Mouse (Mus musculus): ENCODE data around the gene Usp21. TPM values are rescaled to one million over a fixed set of nuclear protein-coding genes. Genes with fewer than 3 reads are reported as not detected.
"Not testable (repeated sequence)": the region's sequence is repeated elsewhere in the genome, so short reads cannot be mapped to it uniquely, and the experiment has no call there.

Usp21 gene
- polyA plus RNA-seq, 1 experiment from 2014 or later, result 106 TPM

DNA sequence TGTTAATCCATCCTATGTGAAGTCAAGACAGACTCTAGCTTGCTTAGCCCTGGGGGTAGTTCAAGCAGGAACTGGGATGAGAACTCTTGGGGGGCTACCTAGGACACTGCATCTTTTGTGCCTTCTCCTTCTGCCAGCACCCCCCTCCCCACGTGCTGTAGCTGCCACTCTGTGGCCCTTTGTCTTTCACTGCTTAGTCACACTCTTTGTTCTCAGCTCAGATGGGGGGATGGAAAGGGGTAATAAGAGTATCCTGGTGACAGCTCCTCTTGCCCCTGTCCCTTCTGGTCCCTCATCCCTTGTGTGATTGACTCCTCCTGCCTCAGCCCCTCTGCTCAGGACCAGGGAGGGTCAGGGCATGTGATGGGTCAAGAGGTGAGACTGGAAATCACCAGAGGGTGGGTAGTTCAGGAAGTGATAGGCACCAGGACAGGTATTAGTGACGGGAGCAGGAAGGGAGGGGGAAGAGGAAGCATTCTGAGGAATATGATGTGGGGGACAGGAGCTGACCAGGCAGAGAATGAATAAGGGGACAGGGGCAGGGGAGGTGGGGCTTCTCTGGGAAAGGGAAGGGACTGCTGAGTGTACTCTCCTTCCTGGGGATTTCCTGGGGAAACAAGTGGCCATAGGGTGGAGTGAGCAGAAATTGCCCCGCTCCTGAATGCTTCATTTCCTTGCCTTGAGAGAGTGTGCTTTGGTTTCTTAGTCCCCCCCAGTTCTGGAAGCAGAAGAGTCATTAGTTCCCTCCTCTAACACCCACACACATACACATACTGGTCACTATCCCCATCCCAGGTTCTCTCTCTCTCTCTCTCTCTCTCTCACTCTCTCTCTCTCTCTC, 39.2 kb downstream of the Usp21 start:
- no peaks in the 10 kb centered on the region for H3K9me3 ChIP-seq
- H3K4me3 ChIP-seq, result no peak overlapping the region
- H3K4me1 ChIP-seq (replicated peaks), result peaks cover 53% of the 10 kb centered on the region
- H3K36me3 ChIP-seq, result peaks cover 15% of the 10 kb centered on the region; the same call in 1 of the 2 replicates
- no peaks in the 10 kb centered on the region for H3K27me3 ChIP-seq
- no peak for ATAC-seq (ENCODE audit: low FRiP score, low read depth)
- no peak overlapping the region for H3K4me2 ChIP-seq
- no peak overlapping the region for H3K9ac ChIP-seq
- 44% methylated on average over 3 of the region's 3 CpGs for WGBS
- H3K27ac ChIP-seq (replicated peaks), result peak overlapping the region; percentile 16; the same call in 1 of the 2 replicates

DNA sequence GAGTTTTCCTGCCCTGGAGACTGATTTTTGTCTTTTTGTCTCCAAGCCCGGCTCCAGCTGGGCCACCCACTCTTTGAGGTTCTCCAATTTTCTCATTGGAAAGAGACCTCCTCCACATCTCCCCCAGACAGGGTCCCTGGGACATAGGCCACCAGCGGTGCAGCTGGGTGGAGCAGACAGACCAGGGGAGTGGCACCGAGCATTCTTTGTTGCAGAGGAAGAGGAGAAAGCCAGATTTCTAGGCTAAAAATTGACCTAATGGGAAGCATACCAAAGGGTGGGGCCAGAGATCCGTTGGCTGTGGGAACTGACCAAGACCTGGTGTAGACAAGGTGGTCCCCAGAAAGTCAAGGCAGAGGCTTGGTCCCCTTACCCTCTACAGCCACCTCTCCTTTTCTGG, 39.9 kb downstream of the Usp21 start:
- H3K27me3 ChIP-seq, result no peaks in the 10 kb centered on the region
- H3K9me3 ChIP-seq, result no peaks in the 10 kb centered on the region
- ATAC-seq (ENCODE audit: low FRiP score, low read depth), result no peak
- peak overlapping the region; percentile 53 for H3K4me2 ChIP-seq
- WGBS, result 25% methylated on average over 4 of the region's 4 CpGs
- H3K27ac ChIP-seq (replicated peaks), result peak overlapping the region; percentile 55
- peaks cover 17% of the 10 kb centered on the region; the same call in 1 of the 2 replicates for H3K36me3 ChIP-seq
- H3K9ac ChIP-seq, result no peak overlapping the region
- peaks cover 53% of the 10 kb centered on the region for H3K4me1 ChIP-seq (replicated peaks)
- H3K4me3 ChIP-seq, result no peak overlapping the region

DNA sequence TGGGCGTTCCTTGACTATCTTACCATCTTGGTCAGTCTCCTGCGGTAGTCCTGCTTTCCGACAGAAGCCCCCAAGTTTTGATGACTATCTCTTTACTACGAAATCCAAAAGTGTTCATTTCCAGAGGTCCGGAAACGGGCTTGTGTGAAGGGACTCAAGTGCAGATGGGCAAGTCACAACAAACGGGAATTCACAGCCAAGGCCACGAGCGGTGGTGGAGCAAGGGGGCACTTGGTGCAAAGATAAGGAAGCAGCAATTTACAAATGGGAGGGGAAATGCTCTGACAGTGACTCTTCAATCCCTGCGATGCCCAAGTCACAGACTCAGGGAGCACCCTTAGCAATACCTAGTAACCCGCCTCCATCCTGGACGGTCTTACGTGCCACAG, 40.3 kb downstream of the Usp21 start:
- Histone ChIP-seq H3K9ac (peak overlapping the region; percentile 4), H3K4me3 (peak overlapping the region; percentile 83), H3K36me3 (peaks cover 21% of the 10 kb centered on the region), H3K27me3 (no peaks in the 10 kb centered on the region), H3K4me2 (peak overlapping the region; percentile 53), H3K9me3 (no peaks in the 10 kb centered on the region), H3K27ac (replicated peaks) (peak overlapping the region; percentile 55), H3K4me1 (replicated peaks) (peaks cover 48% of the 10 kb centered on the region)
- 14% methylated on average over 13 of the region's 13 CpGs for WGBS
- no peak for ATAC-seq (ENCODE audit: low FRiP score, low read depth)

DNA sequence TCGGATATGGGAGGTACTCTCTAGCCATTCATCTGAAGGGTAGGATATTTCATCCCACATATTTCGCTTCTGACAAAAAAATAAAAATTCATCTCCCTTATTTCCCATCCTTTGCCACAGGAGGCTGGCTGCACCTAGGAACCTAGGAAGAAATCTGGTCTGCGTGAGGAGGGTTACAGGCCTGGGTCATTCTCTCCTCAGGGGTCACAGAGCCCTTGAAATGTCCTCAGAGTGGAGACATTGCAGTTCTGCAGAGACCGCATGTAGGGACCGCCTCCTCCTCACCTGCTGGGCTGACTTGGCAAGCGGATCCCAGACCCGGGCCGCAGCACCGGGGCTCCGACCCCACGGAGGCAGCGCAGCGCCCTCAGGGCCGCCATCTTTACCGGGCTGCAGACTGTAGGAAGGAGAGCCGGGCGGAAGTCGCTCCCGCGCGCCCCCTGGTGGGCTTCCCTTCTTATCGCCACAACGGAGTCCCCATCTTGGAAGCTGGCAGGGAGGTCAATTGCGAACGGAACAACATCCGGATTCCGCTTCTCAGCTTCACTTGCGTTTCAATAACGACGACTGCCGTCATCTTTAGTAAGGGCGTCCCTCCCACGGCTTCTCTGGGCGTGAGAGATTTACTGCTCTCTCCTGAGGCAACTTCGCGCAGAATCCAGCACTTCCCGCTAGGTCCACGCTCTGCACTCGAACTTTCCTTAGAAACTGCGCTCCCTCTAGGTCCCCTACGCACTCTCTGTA, 40.9 kb downstream of the Usp21 start:
- peak overlapping the region; percentile 82 for H3K4me2 ChIP-seq
- peaks cover 26% of the 10 kb centered on the region for H3K36me3 ChIP-seq
- H3K4me1 ChIP-seq (replicated peaks), result peaks cover 44% of the 10 kb centered on the region
- no peaks in the 10 kb centered on the region for H3K27me3 ChIP-seq
- ATAC-seq (ENCODE audit: low FRiP score, low read depth), result peak; percentile 94
- H3K9ac ChIP-seq, result peak overlapping the region; percentile 95
- H3K4me3 ChIP-seq, result peak overlapping the region; percentile 83
- under 1% methylated on average over 41 of the region's 41 CpGs for WGBS
- no peaks in the 10 kb centered on the region for H3K9me3 ChIP-seq
- peak overlapping the region; percentile 83 for H3K27ac ChIP-seq (replicated peaks)

DNA sequence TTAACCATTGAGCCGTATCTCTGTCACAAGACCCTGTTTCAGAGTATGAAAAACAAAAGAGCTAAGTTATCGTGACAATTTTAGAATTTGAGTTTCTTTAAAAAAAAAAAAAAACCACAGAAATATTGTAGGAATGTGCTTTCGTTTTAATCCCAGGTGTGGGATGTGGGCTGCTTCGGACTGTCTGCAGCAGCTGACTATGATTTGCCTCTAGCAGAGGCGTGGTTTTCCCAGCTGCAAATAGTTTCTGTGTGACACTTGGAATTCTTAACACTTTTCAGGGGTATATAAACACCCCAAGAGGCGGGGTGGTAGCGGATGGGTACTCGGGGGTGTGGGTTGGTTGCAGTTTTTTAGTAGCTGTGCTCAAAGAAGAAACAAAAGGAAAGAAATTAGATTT, 42.4 kb downstream of the Usp21 start:
- Histone ChIP-seq H3K27me3 (no peaks in the 10 kb centered on the region), H3K4me3 (peak overlapping the region; percentile 83; the same call in 1 of the 2 replicates), H3K9me3 (no peaks in the 10 kb centered on the region), H3K36me3 (peaks cover 37% of the 10 kb centered on the region), H3K27ac (replicated peaks) (no peak overlapping the region), H3K4me1 (replicated peaks) (peaks cover 29% of the 10 kb centered on the region), H3K9ac (no peak overlapping the region), H3K4me2 (no peak overlapping the region)
- no peak for ATAC-seq (ENCODE audit: low FRiP score, low read depth)
- WGBS, result 95% methylated on average over 8 of the region's 8 CpGs

DNA sequence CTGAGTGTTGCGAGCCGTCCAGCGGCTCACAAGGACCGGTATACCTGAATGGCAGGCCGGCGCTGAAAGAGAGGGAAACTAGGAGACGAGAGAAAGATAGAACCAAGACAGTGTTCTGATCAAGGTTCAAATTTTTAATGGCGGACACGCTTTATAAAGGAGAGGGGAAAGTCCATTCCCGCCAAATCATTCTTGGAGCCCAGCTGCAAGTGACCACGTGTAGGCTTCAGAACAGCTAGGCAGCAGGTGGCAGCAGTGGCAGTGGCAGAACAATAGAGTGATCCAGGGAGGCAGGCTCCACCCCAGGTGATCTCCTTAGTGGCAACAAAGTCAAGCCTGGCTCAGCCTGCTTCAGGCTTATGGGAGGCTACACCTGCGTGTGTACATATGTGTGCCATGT, 45.8 kb downstream of the Usp21 start:
- ATAC-seq (ENCODE audit: low FRiP score, low read depth); H3K27me3 ChIP-seq; H3K4me3 ChIP-seq; H3K27ac ChIP-seq (replicated peaks); H3K9me3 ChIP-seq; H3K4me2 ChIP-seq; H3K9ac ChIP-seq: not testable (repeated sequence)
- peaks cover 70% of the 10 kb centered on the region for H3K36me3 ChIP-seq
- 84% methylated on average over 12 of the region's 12 CpGs for whole genome bisulfite sequencing
- H3K4me1 ChIP-seq (replicated peaks), result peaks cover 17% of the 10 kb centered on the region

DNA sequence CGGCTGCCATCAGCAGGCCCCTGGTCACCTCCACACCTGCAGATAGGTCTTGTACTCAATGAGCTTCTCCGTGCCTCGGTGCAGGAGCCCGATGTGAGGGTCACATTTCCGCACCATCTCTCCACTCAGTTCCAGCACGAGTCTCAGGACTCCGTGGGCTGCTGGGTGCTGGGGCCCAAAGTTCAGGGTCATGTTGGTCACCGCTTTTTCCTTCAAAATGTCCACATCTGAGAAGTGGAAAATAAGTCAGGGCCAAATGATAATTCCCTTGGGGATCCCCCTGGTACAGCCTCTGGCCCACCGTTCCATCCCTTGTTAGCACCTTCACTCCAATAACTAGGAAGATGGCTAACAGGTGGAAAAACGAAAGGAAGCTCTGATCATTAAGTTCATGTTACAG, 46.9 kb downstream of the Usp21 start:
- Histone ChIP-seq H3K27me3 (no peaks in the 10 kb centered on the region), H3K9ac (no peak overlapping the region), H3K9me3 (no peaks in the 10 kb centered on the region), H3K4me1 (replicated peaks) (peaks cover 12% of the 10 kb centered on the region), H3K4me2 (no peak overlapping the region), H3K36me3 (peaks cover 79% of the 10 kb centered on the region), H3K4me3 (no peak overlapping the region), H3K27ac (replicated peaks) (no peak overlapping the region)
- ATAC-seq (ENCODE audit: low FRiP score, low read depth), result no peak
- WGBS, result 95% methylated on average over 10 of the region's 10 CpGs

DNA sequence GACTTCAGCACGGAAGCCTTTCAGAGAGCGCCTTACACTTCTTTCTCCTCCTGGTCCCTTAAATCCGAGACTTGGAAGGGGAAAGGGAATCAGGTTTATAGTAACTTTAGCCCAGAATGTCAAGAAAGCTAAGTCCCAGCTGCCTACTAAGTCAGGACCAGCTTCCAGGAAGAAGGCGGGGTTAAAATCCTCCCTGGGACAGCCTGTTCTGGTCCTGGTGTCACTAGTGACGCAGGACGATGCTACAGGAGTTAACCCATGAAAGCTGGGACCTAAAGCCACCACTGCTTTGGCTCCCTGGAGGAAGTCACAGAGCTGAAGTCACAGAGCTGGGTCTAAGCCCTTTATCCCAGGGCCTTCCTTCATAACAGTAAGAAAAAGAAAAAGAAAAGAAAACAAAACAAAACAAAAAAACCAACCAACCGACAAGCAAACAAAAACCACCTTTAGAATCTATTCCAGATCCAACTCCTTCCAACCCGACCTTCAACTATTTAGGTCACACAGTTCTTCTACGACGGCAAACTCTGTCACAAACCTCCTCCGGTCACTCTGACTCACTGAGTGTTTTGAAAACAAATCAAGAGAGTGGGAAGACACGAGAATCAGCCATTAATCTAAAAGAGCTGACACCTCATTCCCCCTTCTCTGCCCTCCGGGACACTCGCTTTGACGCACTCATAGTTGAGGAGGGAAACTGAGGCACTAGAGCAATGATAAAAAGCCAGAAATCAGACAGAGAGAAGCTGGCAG, 47.6 kb downstream of the Usp21 start:
- ATAC-seq (ENCODE audit: low FRiP score, low read depth), result no peak
- H3K4me1 ChIP-seq (replicated peaks), result 0 out of 2 replicates have a peak, but pooled peaks cover 6% of the 10 kb centered on the region
- H3K27ac ChIP-seq (replicated peaks), result no peak overlapping the region
- H3K4me2 ChIP-seq, result no peak overlapping the region
- H3K4me3 ChIP-seq, result no peak overlapping the region
- 79% methylated on average over 15 of the region's 15 CpGs for WGBS
- peaks cover 82% of the 10 kb centered on the region for H3K36me3 ChIP-seq
- H3K9ac ChIP-seq, result no peak overlapping the region
- H3K27me3 ChIP-seq, result no peaks in the 10 kb centered on the region
- no peaks in the 10 kb centered on the region for H3K9me3 ChIP-seq

DNA sequence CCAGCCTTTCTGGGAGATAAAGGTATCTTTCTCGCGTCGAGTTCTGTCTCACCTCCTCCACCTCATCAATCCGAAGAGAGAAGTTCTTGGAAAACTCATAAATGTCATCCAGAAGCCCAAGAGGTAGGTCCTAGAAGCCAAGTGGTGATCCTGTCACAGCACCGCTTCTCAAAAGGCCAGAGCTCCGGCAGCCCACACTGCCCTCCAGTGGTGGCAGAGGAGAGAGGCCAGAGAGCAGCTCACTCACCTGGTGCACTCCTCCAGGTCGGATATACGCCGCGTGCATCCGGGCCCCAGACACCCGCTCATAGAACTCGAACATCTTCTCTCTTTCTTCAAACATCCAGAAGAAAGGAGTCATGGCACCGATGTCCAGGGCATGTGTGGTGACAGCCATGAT, 49.3 kb downstream of the Usp21 start:
- Histone ChIP-seq H3K9me3 (no peaks in the 10 kb centered on the region), H3K9ac (no peak overlapping the region), H3K27me3 (no peaks in the 10 kb centered on the region), H3K4me2 (no peak overlapping the region), H3K4me1 (replicated peaks) (no peaks in the 10 kb centered on the region), H3K4me3 (no peak overlapping the region), H3K36me3 (peaks cover 83% of the 10 kb centered on the region), H3K27ac (replicated peaks) (no peak overlapping the region)
- ATAC-seq (ENCODE audit: low FRiP score, low read depth), result no peak
- 76% methylated on average over 14 of the region's 14 CpGs for WGBS

DNA sequence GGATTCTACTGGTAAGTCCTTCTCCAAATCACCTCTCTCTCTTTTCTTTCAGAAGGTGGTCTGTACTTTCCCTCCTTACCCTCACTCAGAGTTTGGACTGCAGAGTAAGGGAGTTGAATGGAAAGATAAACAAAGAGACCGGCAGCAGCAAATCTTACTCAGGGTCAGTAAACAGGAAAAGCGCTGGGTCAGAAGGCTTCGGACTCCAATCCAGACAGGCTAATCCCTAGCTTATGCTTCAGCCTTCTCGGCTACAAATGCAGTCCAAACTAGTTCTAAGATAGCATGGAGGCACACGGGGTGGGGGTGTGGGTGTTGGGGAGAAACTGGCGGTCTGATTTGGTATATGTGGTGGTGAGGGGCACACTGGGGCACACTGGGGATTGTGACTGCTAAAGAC, 50.4 kb downstream of the Usp21 start:
- H3K9ac ChIP-seq, result no peak overlapping the region
- H3K4me2 ChIP-seq, result no peak overlapping the region
- no peaks in the 10 kb centered on the region for H3K9me3 ChIP-seq
- H3K4me1 ChIP-seq (replicated peaks), result no peaks in the 10 kb centered on the region
- no peak overlapping the region for H3K27ac ChIP-seq (replicated peaks)
- no peak overlapping the region for H3K4me3 ChIP-seq
- WGBS, result 90% methylated on average over 6 of the region's 6 CpGs
- ATAC-seq (ENCODE audit: low FRiP score, low read depth), result no peak
- H3K36me3 ChIP-seq, result peaks cover 79% of the 10 kb centered on the region
- no peaks in the 10 kb centered on the region for H3K27me3 ChIP-seq

DNA sequence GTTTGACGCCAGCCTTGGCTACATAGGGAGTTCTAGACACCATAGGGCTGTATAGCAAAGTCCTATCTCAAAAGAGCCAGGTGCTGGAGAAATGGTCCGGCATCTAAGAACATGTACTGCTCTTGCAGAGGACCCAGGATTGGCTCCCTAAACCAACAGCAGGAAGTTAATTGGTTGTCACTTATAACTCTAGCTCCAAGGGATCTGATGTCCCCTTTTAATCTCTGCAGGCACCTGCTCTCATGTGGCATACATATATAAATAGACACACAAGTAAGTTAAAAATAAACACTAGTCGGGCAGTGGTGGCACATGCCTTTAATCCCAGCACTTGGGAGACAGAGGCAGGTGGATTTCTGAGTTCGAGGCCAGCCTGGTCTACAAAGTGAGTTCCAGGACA, 52.0 kb downstream of the Usp21 start:
- H3K9ac ChIP-seq, result no peak overlapping the region
- H3K4me1 ChIP-seq (replicated peaks), result no peaks in the 10 kb centered on the region
- H3K27ac ChIP-seq (replicated peaks), result no peak overlapping the region
- no peaks in the 10 kb centered on the region for H3K27me3 ChIP-seq
- WGBS, result 96% methylated on average over 4 of the region's 4 CpGs
- H3K9me3 ChIP-seq, result no peaks in the 10 kb centered on the region
- H3K4me3 ChIP-seq, result no peak overlapping the region
- H3K36me3 ChIP-seq, result peaks cover 67% of the 10 kb centered on the region
- ATAC-seq (ENCODE audit: low FRiP score, low read depth), result no peak
- H3K4me2 ChIP-seq, result no peak overlapping the region

DNA sequence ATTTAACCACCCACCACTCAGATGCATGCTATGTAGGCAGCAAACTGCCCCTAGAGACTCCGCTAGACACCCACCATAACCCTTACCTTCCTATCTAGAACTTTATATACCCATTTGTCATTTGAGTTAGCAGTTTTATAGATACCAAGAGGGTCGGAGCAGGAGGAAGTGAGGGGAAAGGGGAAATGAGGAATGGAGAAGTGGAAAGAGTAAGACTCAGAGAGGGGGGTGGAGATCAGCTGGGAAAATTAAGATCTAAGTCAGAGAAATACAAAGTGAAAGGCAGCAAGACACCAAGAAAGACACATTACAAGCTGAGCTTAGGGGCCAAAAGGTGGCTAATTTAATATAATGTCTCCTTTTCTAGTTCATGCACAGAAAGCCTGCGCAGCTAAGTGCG, 53.3 kb downstream of the Usp21 start:
- peaks cover 55% of the 10 kb centered on the region for H3K36me3 ChIP-seq
- no peaks in the 10 kb centered on the region for H3K9me3 ChIP-seq
- H3K4me2 ChIP-seq, result no peak overlapping the region
- no peaks in the 10 kb centered on the region for H3K4me1 ChIP-seq (replicated peaks)
- no peak overlapping the region for H3K4me3 ChIP-seq
- H3K27me3 ChIP-seq, result no peaks in the 10 kb centered on the region
- no peak overlapping the region for H3K27ac ChIP-seq (replicated peaks)
- WGBS, result 97% methylated on average over 4 of the region's 4 CpGs
- no peak for ATAC-seq (ENCODE audit: low FRiP score, low read depth)
- no peak overlapping the region for H3K9ac ChIP-seq

All from hindbrain, embryonic 15.5 days (tissue).